ENCODE assay signal across 8 mouse cellular contexts in the genomic region with DNA sequence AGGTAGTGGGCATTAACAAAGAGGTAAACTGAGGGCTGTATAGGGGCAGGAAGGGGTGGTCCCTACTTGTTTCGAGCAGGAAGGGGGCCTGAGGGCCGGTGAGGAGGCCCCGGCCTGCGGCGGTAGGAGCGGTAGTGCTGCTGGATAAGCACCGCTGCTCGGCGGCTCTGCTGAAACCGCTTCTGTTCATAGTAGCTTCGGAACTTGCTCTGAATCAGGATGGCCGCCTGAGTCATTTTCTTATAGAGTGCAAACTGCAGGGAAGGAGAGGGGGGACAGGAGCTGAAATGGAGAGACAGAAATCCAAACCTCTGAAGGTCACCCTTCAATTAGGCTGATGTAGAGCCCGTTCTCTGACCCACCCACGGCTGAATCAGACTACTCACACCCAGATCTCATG. TPM values are rescaled to one million over a fixed set of nuclear protein-coding genes. Genes with fewer than 3 reads are reported as not detected.
DNase-seq lines count a peak whose midpoint lies in the region; ATAC-seq and TF ChIP-seq lines count a peak whose summit lies in the region.

No protein-coding gene starts in this region.

- H3K27ac ChIP-seq in heart, postnatal 0 days (ENCODE audit: low read depth) = peak overlapping the region; percentile 97
- no peak overlapping the region for H3K27ac ChIP-seq in heart, adult 2 months
- H3K27ac ChIP-seq in forebrain, postnatal 0 days (ENCODE audit: low read depth, low read length) = peak overlapping the region; percentile 97
- no peak overlapping the region for H3K27ac ChIP-seq in liver, embryonic 14.5 days

- H3K9ac ChIP-seq in heart, postnatal 0 days (replicated peaks; ENCODE audit: low read depth, low read length) = no peak overlapping the region
- no peak overlapping the region for H3K9ac ChIP-seq in heart, adult 2 months (ENCODE audit: low read depth, low read length)
- H3K9ac ChIP-seq in forebrain, postnatal 0 days = peak overlapping the region; percentile 80
- no peak overlapping the region; the same call in 1 of the 2 replicates for H3K9ac ChIP-seq in liver, embryonic 14.5 days (replicated peaks)

- TF ChIP-seq CTCF in heart, postnatal 0 days (IDR thresholded peaks at IDR 0.05; ENCODE audit: low read depth) = no peak
- TF ChIP-seq CTCF in heart, adult 2 months (IDR thresholded peaks at IDR 0.05) = no peak
- TF ChIP-seq CTCF in forebrain, postnatal 0 days (IDR thresholded peaks at IDR 0.05; ENCODE audit: low read depth) = no peak
- TF ChIP-seq CTCF in liver, embryonic 14.5 days (IDR thresholded peaks at IDR 0.05; ENCODE audit: low read depth) = no peak

- peaks cover 7% of the 10 kb centered on the region for H3K4me1 ChIP-seq in heart, postnatal 0 days (ENCODE audit: control insufficient read depth, insufficient read depth)
- H3K4me1 ChIP-seq in heart, adult 2 months (ENCODE audit: control insufficient read depth, insufficient read depth, low read length) = peaks cover 2% of the 10 kb centered on the region
- peaks cover 9% of the 10 kb centered on the region; the same call in 1 of the 2 replicates for H3K4me1 ChIP-seq in forebrain, postnatal 0 days (ENCODE audit: insufficient read depth)
- peaks cover 9 to 12% of the 10 kb centered on the region in 2 experiments for H3K4me1 ChIP-seq in liver, embryonic 14.5 days (replicated peaks; ENCODE audit: control insufficient read depth in 2 of 2, insufficient read depth in 2 of 2, low read length in 1 of 2)

- TF ChIP-seq POLR2A in heart, adult 2 months (IDR thresholded peaks at IDR 0.05; ENCODE audit: insufficient read depth, low read depth, low read length) = no peak

- 48% methylated on average over 14 of the region's 14 CpGs for WGBS in heart, postnatal 0 days
- WGBS in heart, adult 2 months = 69% methylated on average over 14 of the region's 14 CpGs
- WGBS in forebrain, postnatal 0 days = 35% methylated on average over 14 of the region's 14 CpGs
- WGBS in liver, embryonic 14.5 days (ENCODE audit: insufficient replicate concordance) = 57% methylated on average over 14 of the region's 14 CpGs

- H3K36me3 ChIP-seq in heart, postnatal 0 days (replicated peaks; ENCODE audit: control insufficient read depth, insufficient read depth, low read length) = peaks cover 29% of the 10 kb centered on the region
- no peaks in the 10 kb centered on the region; the same call in 1 of the 2 replicates for H3K36me3 ChIP-seq in heart, adult 2 months (ENCODE audit: control insufficient read depth, insufficient read depth, low read length)
- peaks cover 27% of the 10 kb centered on the region for H3K36me3 ChIP-seq in forebrain, postnatal 0 days (ENCODE audit: insufficient read depth)
- no peaks in the 10 kb centered on the region for H3K36me3 ChIP-seq in liver, embryonic 14.5 days (replicated peaks; ENCODE audit: control insufficient read depth, insufficient read depth, low read depth)

- intact Hi-C loops in heart, adult 2 months (cut with DNase I) = loop anchor here (1.0 kb wide), 1 partner anchor 17 kb away; no protein-coding TSS in a partner anchor
- intact Hi-C loops in gastrocnemius, postnatal 14 days (cut with DNase I; ENCODE audit: low total_unique reads) = no loop called here

- no peak for DNase-seq in heart, postnatal 0 days (ENCODE audit: low spot score)
- no peak for DNase-seq in heart, adult 2 months
- DNase-seq in adrenal gland, postnatal 14 days = peak; percentile 57
- no peak for DNase-seq in forebrain, postnatal 0 days
- DNase-seq in liver, embryonic 14.5 days (ENCODE audit: low read depth in 3 of 3, low spot score in 3 of 3) = no peak
- no peak for DNase-seq in natural killer cell, adult 2 months (ENCODE audit: low spot score in 2 of 2)
- no peak for DNase-seq in gastrocnemius, postnatal 14 days
- DNase-seq in cerebellum, adult 9-11 months = no peak

- H3K4me3 ChIP-seq in heart, postnatal 0 days (ENCODE audit: low read depth, low read length) = peak overlapping the region; percentile 74
- no peak overlapping the region for H3K4me3 ChIP-seq in heart, adult 2 months
- peak overlapping the region; percentile 70 for H3K4me3 ChIP-seq in forebrain, postnatal 0 days (ENCODE audit: low read depth, low read length)
- H3K4me3 ChIP-seq in liver, embryonic 14.5 days (ENCODE audit: insufficient read depth in 1 of 2, low read depth in 2 of 2, low read length in 2 of 2) = peak overlapping the region; percentile 79 to 93; a peak in 3 of 4 replicates

- H3K27me3 ChIP-seq in heart, postnatal 0 days (ENCODE audit: control insufficient read depth, insufficient read depth, low read length) = no peaks in the 10 kb centered on the region
- no peaks in the 10 kb centered on the region for H3K27me3 ChIP-seq in heart, adult 2 months (ENCODE audit: control insufficient read depth, insufficient read depth, low read length)
- no peaks in the 10 kb centered on the region for H3K27me3 ChIP-seq in forebrain, postnatal 0 days (ENCODE audit: insufficient read depth, low read length)
- no peaks in the 10 kb centered on the region for H3K27me3 ChIP-seq in liver, embryonic 14.5 days (ENCODE audit: control insufficient read depth, insufficient read depth, low read length)

- H3K9me3 ChIP-seq in heart, postnatal 0 days (replicated peaks; ENCODE audit: control insufficient read depth, low read length) = no peaks in the 10 kb centered on the region
- no peaks in the 10 kb centered on the region for H3K9me3 ChIP-seq in forebrain, postnatal 0 days (ENCODE audit: low read length)
- no peaks in the 10 kb centered on the region for H3K9me3 ChIP-seq in liver, embryonic 14.5 days (ENCODE audit: control insufficient read depth, low read length)

- peak overlapping the region; percentile 91 for H3K4me2 ChIP-seq in heart, postnatal 0 days (ENCODE audit: low read depth, low read length)
- H3K4me2 ChIP-seq in forebrain, postnatal 0 days (ENCODE audit: low read depth) = peak overlapping the region; percentile 87
- peak overlapping the region; percentile 91 for H3K4me2 ChIP-seq in liver, embryonic 14.5 days (ENCODE audit: low read depth)

- TF ChIP-seq EP300 in heart, postnatal 0 days (IDR thresholded peaks at IDR 0.05; ENCODE audit: low read depth) = no peak
- no peak for TF ChIP-seq EP300 in heart, adult 2 months (IDR thresholded peaks at IDR 0.05; ENCODE audit: insufficient read depth, low read depth, low read length)
- TF ChIP-seq EP300 in liver, embryonic 14.5 days (IDR thresholded peaks at IDR 0.05; ENCODE audit: low read depth) = no peak

- no peaks in the 10 kb centered on the region for H3K79me2 ChIP-seq in heart, adult 2 months (replicated peaks; ENCODE audit: control insufficient read depth, insufficient read depth, low read length)

- ATAC-seq in heart, postnatal 0 days (ENCODE audit: insufficient read depth, low read depth) = no peak
- no peak for ATAC-seq in forebrain, postnatal 0 days
- ATAC-seq in liver, embryonic 14.5 days (ENCODE audit: insufficient read depth) = no peak

RNA-seq across cellular contexts. Expression of gene Spag7, which starts 1.3 kb away (rescaled TPM):
- total RNA-seq in heart, postnatal 0 days (2014; rRNA removed; ENCODE audit: low replicate concordance) = 42.0 and 53.9 TPM in 2 replicates
- polyA plus RNA-seq in heart, postnatal 0 days (2015; fragmentation: Nextera tagmentation; extraction: Ambion mirVana) = 154 and 175 TPM in 2 replicates
- 10 to 100 TPM; 82.8 to 99.4 TPM for total RNA-seq in heart, adult 2 months (2021)
- 72.9 and 87.8 TPM in 2 replicates for polyA plus RNA-seq in heart, adult 2 months (2012; rRNA removed)
- total RNA-seq in adrenal gland, postnatal 14 days (2021) = 72.5 and 77.1 TPM in 2 replicates
- total RNA-seq in forebrain, postnatal 0 days (2014; rRNA removed) = 49.2 and 57.1 TPM in 2 replicates
- polyA plus RNA-seq in forebrain, postnatal 0 days (2015; fragmentation: Nextera tagmentation; extraction: Ambion mirVana) = 56.6 and 116 TPM in 2 replicates
- 24.6 and 42.0 TPM in 2 replicates for polyA plus RNA-seq in liver, embryonic 14.5 days (2012; rRNA removed)
- 27.4 and 29.6 TPM in 2 replicates for polyA plus RNA-seq in liver, embryonic 14.5 days (2014; fragmentation: Nextera tagmentation; extraction: Ambion mirVana)
- 100 to 1,000 TPM; 117 to 122 TPM for total RNA-seq in gastrocnemius, postnatal 14 days (2021)

RNA-seq across cellular contexts. Expression of gene Eno3, which starts 13.5 kb away (rescaled TPM):
- total RNA-seq in heart, postnatal 0 days (2014; rRNA removed; ENCODE audit: low replicate concordance) = 1,315 and 1,376 TPM in 2 replicates
- 1,204 and 1,224 TPM in 2 replicates for polyA plus RNA-seq in heart, postnatal 0 days (2015; fragmentation: Nextera tagmentation; extraction: Ambion mirVana)
- 1,000 to 10,000 TPM; 1,523 to 1,659 TPM for total RNA-seq in heart, adult 2 months (2021)
- polyA plus RNA-seq in heart, adult 2 months (2012; rRNA removed) = 1,222 and 1,919 TPM in 2 replicates
- 14.9 and 21.4 TPM in 2 replicates for total RNA-seq in adrenal gland, postnatal 14 days (2021)
- total RNA-seq in forebrain, postnatal 0 days (2014; rRNA removed) = 7.4 and 14.6 TPM in 2 replicates
- 4.3 and 5.5 TPM in 2 replicates for polyA plus RNA-seq in forebrain, postnatal 0 days (2015; fragmentation: Nextera tagmentation; extraction: Ambion mirVana)
- polyA plus RNA-seq in liver, embryonic 14.5 days (2012; rRNA removed) = 3.4 and 3.7 TPM in 2 replicates
- polyA plus RNA-seq in liver, embryonic 14.5 days (2014; fragmentation: Nextera tagmentation; extraction: Ambion mirVana) = 3.6 and 3.9 TPM in 2 replicates
- 1,000 to 10,000 TPM; 6,763 to 7,262 TPM for total RNA-seq in gastrocnemius, postnatal 14 days (2021)

RNA-seq across cellular contexts. Expression of gene Pfn1, which starts 16.0 kb away (rescaled TPM):
- total RNA-seq in heart, postnatal 0 days (2014; rRNA removed; ENCODE audit: low replicate concordance) = 924 and 959 TPM in 2 replicates
- polyA plus RNA-seq in heart, postnatal 0 days (2015; fragmentation: Nextera tagmentation; extraction: Ambion mirVana) = 903 and 932 TPM in 2 replicates
- total RNA-seq in heart, adult 2 months (2021) = 100 to 1,000 TPM; 270 to 280 TPM
- polyA plus RNA-seq in heart, adult 2 months (2012; rRNA removed) = 439 and 479 TPM in 2 replicates
- 807 and 918 TPM in 2 replicates for total RNA-seq in adrenal gland, postnatal 14 days (2021)
- total RNA-seq in forebrain, postnatal 0 days (2014; rRNA removed) = 386 and 408 TPM in 2 replicates
- polyA plus RNA-seq in forebrain, postnatal 0 days (2015; fragmentation: Nextera tagmentation; extraction: Ambion mirVana) = 687 and 843 TPM in 2 replicates
- polyA plus RNA-seq in liver, embryonic 14.5 days (2012; rRNA removed) = 421 and 438 TPM in 2 replicates
- 957 and 1,007 TPM in 2 replicates for polyA plus RNA-seq in liver, embryonic 14.5 days (2014; fragmentation: Nextera tagmentation; extraction: Ambion mirVana)
- total RNA-seq in gastrocnemius, postnatal 14 days (2021) = 100 to 1,000 TPM; 340 to 388 TPM

RNA-seq across cellular contexts. Expression of gene Camta2, which starts 17.4 kb away (rescaled TPM):
- 8.7 and 9.5 TPM in 2 replicates for total RNA-seq in heart, postnatal 0 days (2014; rRNA removed; ENCODE audit: low replicate concordance)
- 10.5 and 10.7 TPM in 2 replicates for polyA plus RNA-seq in heart, postnatal 0 days (2015; fragmentation: Nextera tagmentation; extraction: Ambion mirVana)
- 10 to 100 TPM; 37.8 to 37.9 TPM for total RNA-seq in heart, adult 2 months (2021)
- 27.6 and 32.5 TPM in 2 replicates for polyA plus RNA-seq in heart, adult 2 months (2012; rRNA removed)
- total RNA-seq in adrenal gland, postnatal 14 days (2021) = 38.8 and 41.8 TPM in 2 replicates
- 12.8 and 17.3 TPM in 2 replicates for total RNA-seq in forebrain, postnatal 0 days (2014; rRNA removed)
- 11.1 and 17.7 TPM in 2 replicates for polyA plus RNA-seq in forebrain, postnatal 0 days (2015; fragmentation: Nextera tagmentation; extraction: Ambion mirVana)
- 2.7 and 3.1 TPM in 2 replicates for polyA plus RNA-seq in liver, embryonic 14.5 days (2012; rRNA removed)
- 2.1 and 2.5 TPM in 2 replicates for polyA plus RNA-seq in liver, embryonic 14.5 days (2014; fragmentation: Nextera tagmentation; extraction: Ambion mirVana)
- total RNA-seq in gastrocnemius, postnatal 14 days (2021) = 10 to 100 TPM; 21.2 to 25.5 TPM

RNA-seq across cellular contexts. Expression of gene Slc25a11, which starts 23.2 kb away (rescaled TPM):
- total RNA-seq in heart, postnatal 0 days (2014; rRNA removed; ENCODE audit: low replicate concordance) = 530 and 532 TPM in 2 replicates
- 446 and 451 TPM in 2 replicates for polyA plus RNA-seq in heart, postnatal 0 days (2015; fragmentation: Nextera tagmentation; extraction: Ambion mirVana)
- total RNA-seq in heart, adult 2 months (2021) = 100 to 1,000 TPM; 532 to 626 TPM
- 632 and 932 TPM in 2 replicates for polyA plus RNA-seq in heart, adult 2 months (2012; rRNA removed)
- total RNA-seq in adrenal gland, postnatal 14 days (2021) = 175 and 184 TPM in 2 replicates
- total RNA-seq in forebrain, postnatal 0 days (2014; rRNA removed) = 133 and 134 TPM in 2 replicates
- 151 and 160 TPM in 2 replicates for polyA plus RNA-seq in forebrain, postnatal 0 days (2015; fragmentation: Nextera tagmentation; extraction: Ambion mirVana)
- polyA plus RNA-seq in liver, embryonic 14.5 days (2012; rRNA removed) = 39.0 and 43.9 TPM in 2 replicates
- polyA plus RNA-seq in liver, embryonic 14.5 days (2014; fragmentation: Nextera tagmentation; extraction: Ambion mirVana) = 60.8 and 67.8 TPM in 2 replicates
- total RNA-seq in gastrocnemius, postnatal 14 days (2021) = 100 to 1,000 TPM; 278 to 315 TPM

Comparison
In these comparisons a context has a peak if more than half of its experiments do, and no peak if none do; other contexts are left out.
1. H3K27ac ChIP-seq: peak in heart, postnatal 0 days (single experiment) and forebrain, postnatal 0 days (single experiment); none in heart, adult 2 months (single experiment) and liver, embryonic 14.5 days (single experiment).
2. RNA of gene Eno3, which starts 13.5 kb away (total RNA-seq): 6,763 to 7,262 TPM in gastrocnemius, postnatal 14 days, 1,523 to 1,659 TPM in heart, adult 2 months and 1,315 to 1,376 TPM in heart, postnatal 0 days; 14.9 to 21.4 TPM in adrenal gland, postnatal 14 days and 7.4 to 14.6 TPM in forebrain, postnatal 0 days; every median in the first group is over 10 times any median in the second.
3. Peak in every context shown above with its lines, with median percentiles within 50 percentile points of each other: H3K4me2 ChIP-seq.